ENCODE assay signal across 8 mouse cellular contexts in the genomic region with DNA sequence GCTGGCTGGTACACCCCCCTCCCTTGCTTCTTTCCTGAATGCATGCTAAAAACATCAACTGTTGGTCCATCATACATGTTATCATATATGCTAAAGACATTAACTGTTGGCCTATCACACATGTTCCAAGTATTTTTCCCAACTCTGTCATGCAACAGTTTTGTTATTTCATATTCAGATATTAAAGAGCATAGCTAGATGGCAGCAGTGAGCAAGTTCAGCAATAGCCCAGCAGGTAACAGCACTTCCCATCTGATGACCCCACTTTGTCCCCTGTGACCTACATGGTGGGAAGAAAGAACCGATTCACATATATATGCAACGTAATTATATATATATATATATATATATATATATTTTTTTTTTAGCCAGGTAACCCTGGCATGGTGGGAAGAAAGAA.
DNase-seq lines count a peak whose midpoint lies in the region; TF ChIP-seq lines count a peak whose summit lies in the region.

No protein-coding gene starts in this region.

- no peaks in the 10 kb centered on the region for H3K27me3 ChIP-seq in forebrain, embryonic 10.5 days (ENCODE audit: poor library complexity, severe bottlenecking)

- 77% methylated on average over 2 of the region's 2 CpGs for WGBS in forebrain, embryonic 10.5 days

- peak; percentile 52; the same call in 1 of the 2 replicates for TF ChIP-seq CTCF in embryonic fibroblast, embryonic 13.5 days (IDR thresholded peaks at IDR 0.05; ENCODE audit: borderline replicate concordance, insufficient read depth, low read length)

- TF ChIP-seq POLR2A in embryonic fibroblast, embryonic 13.5 days (IDR thresholded peaks at IDR 0.05; ENCODE audit: low read depth, low read length) = no peak

- H3K9me3 ChIP-seq in forebrain, embryonic 10.5 days = no peaks in the 10 kb centered on the region

- no peak overlapping the region for H3K27ac ChIP-seq in embryonic fibroblast, embryonic 13.5 days (ENCODE audit: insufficient read depth, low read length)
- H3K27ac ChIP-seq in forebrain, embryonic 10.5 days = no peak overlapping the region

- no peak overlapping the region for H3K4me3 ChIP-seq in embryonic fibroblast, embryonic 13.5 days (ENCODE audit: insufficient read depth, low read length)
- H3K4me3 ChIP-seq in forebrain, embryonic 10.5 days = no peak overlapping the region

- peak; percentile 46 for DNase-seq in cerebellum, adult 11-12 months
- DNase-seq in cerebellum, adult 9-11 months = no peak
- DNase-seq in layer of hippocampus, adult 9-10 months (ENCODE audit: low spot score) = peak; percentile 31
- no peak for DNase-seq in layer of hippocampus, adult 9-11 months
- peak; percentile 62 for DNase-seq in NIH3T3 (ENCODE audit: low read depth)
- DNase-seq in retina, postnatal 7 days (ENCODE audit: low read depth, low spot score) = peak; percentile 43
- DNase-seq in forebrain, embryonic 10.5 days (ENCODE audit: extremely low spot score, low spot score) = no peak

- peaks cover 23% of the 10 kb centered on the region for H3K36me3 ChIP-seq in forebrain, embryonic 10.5 days (replicated peaks)

- H3K4me1 ChIP-seq in embryonic fibroblast, embryonic 13.5 days (ENCODE audit: control insufficient read depth, insufficient read depth, low read length) = 0 out of 2 replicates have a peak, but pooled peaks cover 6% of the 10 kb centered on the region
- peaks cover 7% of the 10 kb centered on the region; the same call in 1 of the 2 replicates for H3K4me1 ChIP-seq in forebrain, embryonic 10.5 days

Comparison
In these comparisons a context has a peak if more than half of its experiments do, and no peak if none do; other contexts are left out.
1. DNase-seq: peak in cerebellum, adult 11-12 months (single experiment), layer of hippocampus, adult 9-10 months (single experiment), NIH3T3 (single experiment) and retina, postnatal 7 days (single experiment); none in cerebellum, adult 9-11 months (single experiment), layer of hippocampus, adult 9-11 months (single experiment) and forebrain, embryonic 10.5 days (single experiment).